Mouse (Mus musculus) myocyte (in vitro differentiated cells): Measurements from ENCODE around the gene Baz2a. TPM values are rescaled to one million over a fixed set of nuclear protein-coding genes. Genes with fewer than 3 reads are reported as not detected.
"Not testable (repeated sequence)": the region's sequence is repeated elsewhere in the genome, so short reads cannot be mapped to it uniquely, and the experiment has no call there.

Source experiments
- H3K27me3 ChIP-seq: one replicate; pipeline ENCODE4 v1.6.1; 2011; ENCODE audit not compliant: control insufficient read depth, insufficient read depth, insufficient read length
- H3K36me3 ChIP-seq: one replicate; pipeline ENCODE4 v1.6.1; 2011; ENCODE audit not compliant: control insufficient read depth, insufficient read depth
- H3K4me2 ChIP-seq: one replicate; pipeline ENCODE4 v1.6.1; 2011; ENCODE audit warnings: low read depth, control low read depth
- H3K4me3 ChIP-seq: one replicate; pipeline ENCODE4 v1.5.1; 2011; ENCODE audit warnings: mild to moderate bottlenecking, control low read depth, moderate library complexity
- H3K79me2 ChIP-seq: one replicate; pipeline ENCODE4 v1.6.1; 2011; ENCODE audit not compliant: control insufficient read depth, insufficient read depth
- H3ac ChIP-seq: one replicate; pipeline ENCODE4 v1.6.1; 2011; ENCODE audit not compliant: control insufficient read depth, insufficient read length
- CEBPB ChIP-seq: IDR thresholded peaks from 2 replicates; pipeline ENCODE4 v1.6.1; 2011; ENCODE audit warnings: mild to moderate bottlenecking, moderate library complexity; ENCODE audit not compliant: poor library complexity, insufficient read depth, severe bottlenecking
- E2F4 ChIP-seq: IDR thresholded peaks from one replicate; pipeline ENCODE4 v1.6.1; 2011; ENCODE audit warnings: mild to moderate bottlenecking, control low read depth, moderate library complexity; ENCODE audit not compliant: insufficient read depth
- MAX ChIP-seq: IDR thresholded peaks from one replicate; pipeline ENCODE4 v1.6.1; 2011; ENCODE audit warnings: low read depth, mild to moderate bottlenecking, control low read depth
- MYOD1 ChIP-seq, 3 experiments: IDR thresholded peaks; one replicate each; pipeline ENCODE4 v1.6.1; 2011; ENCODE audit warnings: control low read depth in 2 of 3, low read depth in 2 of 3, mild to moderate bottlenecking in 2 of 3, moderate library complexity in 1 of 3; ENCODE audit not compliant: insufficient read length in 2 of 3, control insufficient read depth in 1 of 3
- MYOG ChIP-seq, 3 experiments: IDR thresholded peaks; one replicate each; pipeline ENCODE4 v1.6.1; 2011; ENCODE audit warnings: control low read depth in 2 of 3, low read depth in 2 of 3, mild to moderate bottlenecking in 2 of 3; ENCODE audit not compliant: insufficient read length in 2 of 3, control insufficient read depth in 1 of 3, insufficient read depth in 1 of 3
- POLR2A ChIP-seq: IDR thresholded peaks from one replicate; pipeline ENCODE4 v1.6.1; 2011; ENCODE audit warnings: low read depth, mild to moderate bottlenecking, control low read depth, moderate library complexity; ENCODE audit not compliant: insufficient read length
- POLR2AphosphoS2 ChIP-seq: IDR thresholded peaks from one replicate; pipeline ENCODE4 v1.6.1; 2011; ENCODE audit warnings: low read depth, control low read depth; ENCODE audit not compliant: insufficient read length
- REST ChIP-seq: IDR thresholded peaks from one replicate; pipeline ENCODE4 v1.6.1; 2011; ENCODE audit warnings: mild to moderate bottlenecking, control low read depth, moderate library complexity; ENCODE audit not compliant: insufficient read depth, insufficient read length
- SRF ChIP-seq: IDR thresholded peaks from one replicate; pipeline ENCODE4 v1.6.1; 2011; ENCODE audit warnings: low read depth; ENCODE audit not compliant: control insufficient read depth, insufficient read length
- TCF12 ChIP-seq: IDR thresholded peaks from one replicate; pipeline ENCODE4 v1.6.1; 2011; ENCODE audit warnings: mild to moderate bottlenecking, control low read depth; ENCODE audit not compliant: poor library complexity, insufficient read depth, severe bottlenecking
- TCF3 ChIP-seq: IDR thresholded peaks from one replicate; pipeline ENCODE4 v1.6.1; 2011; ENCODE audit warnings: low read depth, control low read depth; ENCODE audit not compliant: insufficient read length
- USF1 ChIP-seq: IDR thresholded peaks from one replicate; pipeline ENCODE4 v1.6.1; 2011; ENCODE audit warnings: low read depth, mild to moderate bottlenecking, control low read depth, moderate library complexity
- polyA plus RNA-seq: library from polyadenylated mRNA; unstranded; fragments of >200 nt; fragmentation: generic; extraction: Trizol; gene quantifications from one replicate; pipeline ENCODE4 v1.2.1, GENCODE M21; 2012; ENCODE audit warnings: missing spikeins

Baz2a gene
- polyA plus RNA-seq, 1 experiment, result 12.7 TPM

- TF ChIP-seq USF1, result no peak
- TF ChIP-seq MYOD1 (IDR thresholded peaks at IDR 0.05; ENCODE audit: control insufficient read depth in 1 of 3, insufficient read length in 2 of 3, low read depth in 2 of 3), result no peak
- Histone ChIP-seq H3K36me3 (no peaks in the 10 kb centered on the region), H3K4me3 (no peak overlapping the region), H3K4me2 (no peak overlapping the region), H3K27me3 (no peaks in the 10 kb centered on the region), H3K79me2 (peaks cover 77% of the 10 kb centered on the region), H3ac (no peak overlapping the region)
These were observed 75.7 kb downstream of the Baz2a start for GRCm38 (mm10) chr10:128167091-128167490.

- not testable (repeated sequence) for H3K4me2 ChIP-seq, H3K4me3 ChIP-seq, H3ac ChIP-seq, H3K36me3 ChIP-seq, H3K27me3 ChIP-seq
- H3K79me2 ChIP-seq, result peaks cover 85% of the 10 kb centered on the region
These were observed 80.0 kb downstream of the Baz2a start for GRCm38 (mm10) chr10:128171348-128171747.

GRCm38 (mm10) chr10:128175302-128175701 is 83.9 kb downstream of the Baz2a start:
- Histone ChIP-seq H3K27me3 (no peaks in the 10 kb centered on the region), H3K79me2 (peaks cover 55% of the 10 kb centered on the region), H3ac (no peak overlapping the region), H3K36me3 (no peaks in the 10 kb centered on the region), H3K4me3 (peak overlapping the region; percentile 46), H3K4me2 (peak overlapping the region; percentile 90)
- TF ChIP-seq USF1 (peak; percentile 72), MYOD1 (IDR thresholded peaks at IDR 0.05; ENCODE audit: control insufficient read depth in 1 of 3, insufficient read length in 2 of 3, low read depth in 2 of 3) (no peak)

- TF ChIP-seq E2F4 (no peak), CEBPB (no peak), SRF (no peak), POLR2AphosphoS2 (no peak), TCF3 (no peak), POLR2A (no peak), MYOG (IDR thresholded peaks at IDR 0.05; ENCODE audit: control insufficient read depth in 1 of 3, insufficient read depth in 1 of 3, insufficient read length in 2 of 3, low read depth in 2 of 3) (no peak), TCF12 (no peak), USF1 (no peak), REST (no peak), MYOD1 (IDR thresholded peaks at IDR 0.05; ENCODE audit: control insufficient read depth in 1 of 3, insufficient read length in 2 of 3, low read depth in 2 of 3) (no peak), MAX (no peak)
- Histone ChIP-seq H3K79me2 (peaks cover 46% of the 10 kb centered on the region), H3K4me2 (peak overlapping the region; percentile 90), H3K36me3 (no peaks in the 10 kb centered on the region), H3K27me3 (no peaks in the 10 kb centered on the region), H3K4me3 (peak overlapping the region; percentile 46), H3ac (no peak overlapping the region)
These were observed 84.8 kb downstream of the Baz2a start for GRCm38 (mm10) chr10:128175996-128176755.

- TF ChIP-seq CEBPB, result no peak
- TF ChIP-seq MAX, result no peak
- TF ChIP-seq TCF3, result no peak
- TF ChIP-seq TCF12, result no peak
- no peak for TF ChIP-seq POLR2AphosphoS2
- H3ac ChIP-seq, result no peak overlapping the region
- peaks cover 35% of the 10 kb centered on the region for H3K79me2 ChIP-seq
- no peaks in the 10 kb centered on the region for H3K27me3 ChIP-seq
- peak overlapping the region; percentile 60 for H3K4me2 ChIP-seq
- peak overlapping the region; percentile 46 for H3K4me3 ChIP-seq
- no peaks in the 10 kb centered on the region for H3K36me3 ChIP-seq
These were observed 85.9 kb downstream of the Baz2a start for GRCm38 (mm10) chr10:128177316-128177715.

Other genes starting within 250 kb of the Baz2a start
- gene Rdh19, start 241.6 kb upstream of the Baz2a start, polyA plus RNA-seq, result not detected
- 0.06 TPM for gene Rdh16f2, start 225.1 kb upstream of the Baz2a start, polyA plus RNA-seq
- gene Rdh7, start 202.8 kb upstream of the Baz2a start, polyA plus RNA-seq, result not detected
- not detected for gene Sdr9c7, start 193.1 kb upstream of the Baz2a start, polyA plus RNA-seq
- gene Hsd17b6, start 84.0 kb upstream of the Baz2a start, polyA plus RNA-seq, result not detected
- gene Prim1, start 76.4 kb upstream of the Baz2a start, polyA plus RNA-seq, result 9.1 TPM
- gene Naca, start 56.0 kb upstream of the Baz2a start, polyA plus RNA-seq, result 870 TPM
- gene Ptges3, start 32.6 kb upstream of the Baz2a start, polyA plus RNA-seq, result 84.3 TPM
- gene Atp5b, start 8.3 kb upstream of the Baz2a start, polyA plus RNA-seq, result 3,270 TPM
- gene Rbms2, start 88.7 kb downstream of the Baz2a start, polyA plus RNA-seq, result 97.3 TPM
- 1.1 TPM for gene Gls2, start 102.9 kb downstream of the Baz2a start, polyA plus RNA-seq
- gene Spryd4, start 120.2 kb downstream of the Baz2a start, polyA plus RNA-seq, result 21.8 TPM
- gene Mip, start 134.3 kb downstream of the Baz2a start, polyA plus RNA-seq, result not detected
- gene Timeless, start 140.5 kb downstream of the Baz2a start, polyA plus RNA-seq, result 4.9 TPM
- 0.06 TPM for gene Apon, start 162.5 kb downstream of the Baz2a start, polyA plus RNA-seq
- gene Apof, start 177.1 kb downstream of the Baz2a start, polyA plus RNA-seq, result not detected
- gene Stat2, start 179.0 kb downstream of the Baz2a start, polyA plus RNA-seq, result 7.5 TPM
- gene Il23a, start 207.2 kb downstream of the Baz2a start, polyA plus RNA-seq, result 0.24 TPM
- 6.2 TPM for gene Pan2, start 211.8 kb downstream of the Baz2a start, polyA plus RNA-seq
- 91.8 TPM for gene Cnpy2, start 230.9 kb downstream of the Baz2a start, polyA plus RNA-seq
- gene Cs, start 246.2 kb downstream of the Baz2a start, polyA plus RNA-seq, result 253 TPM